Mouse (Mus musculus) MEL (cell line): ENCODE data around the gene Arhgap42. TPM values are rescaled to one million over a fixed set of nuclear protein-coding genes. Genes with fewer than 3 reads are reported as not detected.

Experiments used
- DNase-seq: peaks from one replicate; pipeline ENCODE4 v3.0.0; 2011; ENCODE audit warnings: low read depth, low spot score
- H3K27ac ChIP-seq: 2 replicates; pipeline ENCODE4 v1.5.1; 2012; ENCODE audit warnings: low read depth, mild to moderate bottlenecking, control low read depth, low read length, moderate library complexity; ENCODE audit not compliant: control insufficient read depth
- H3K27me3 ChIP-seq, 2 experiments: fragments of 150-350 bp in 1 of 2; sonication (generic) in 1 of 2; 2 replicates each; pipeline ENCODE4 v1.6.1; 2012; ENCODE audit warnings: low read length in 2 of 2, mild to moderate bottlenecking in 2 of 2, improper control_type of control experiment in 1 of 2, moderate library complexity in 1 of 2; ENCODE audit not compliant: insufficient read depth in 2 of 2, control insufficient read depth in 1 of 2
- H3K36me3 ChIP-seq, 2 experiments: 2 replicates each; pipeline ENCODE4 v1.6.1; 2012 to 2014; ENCODE audit warnings: low read length in 2 of 2, improper control_type of control experiment in 1 of 2, inconsistent platforms in 1 of 2, mild to moderate bottlenecking in 1 of 2; ENCODE audit not compliant: insufficient read depth in 2 of 2, control insufficient read depth in 1 of 2
- H3K4me1 ChIP-seq, 2 experiments: fragments of 150-350 bp in 1 of 2; sonication (generic) in 1 of 2; 2 replicates each; pipeline ENCODE4 v1.6.1; 2012; ENCODE audit warnings: low read length in 2 of 2, improper control_type of control experiment in 1 of 2, mild to moderate bottlenecking in 1 of 2; ENCODE audit not compliant: insufficient read depth in 2 of 2, control insufficient read depth in 1 of 2
- H3K4me3 ChIP-seq, 2 experiments: fragments of 150-350 bp in 1 of 2; sonication (generic) in 1 of 2; 2 replicates each; pipeline ENCODE4 v1.5.1; 2012; ENCODE audit warnings: low read depth in 2 of 2, low read length in 2 of 2, mild to moderate bottlenecking in 2 of 2, moderate library complexity in 2 of 2, control low read depth in 1 of 2, improper control_type of control experiment in 1 of 2; ENCODE audit not compliant: control insufficient read depth in 1 of 2, insufficient read depth in 1 of 2
- H3K79me2 ChIP-seq: 2 replicates; pipeline ENCODE4 v1.6.1; 2012; ENCODE audit warnings: mild to moderate bottlenecking, low read length, moderate library complexity; ENCODE audit not compliant: control insufficient read depth, poor library complexity, insufficient read depth
- H3K9ac ChIP-seq: 2 replicates; pipeline ENCODE4 v1.6.1; 2012; ENCODE audit warnings: low read depth, mild to moderate bottlenecking, control low read depth, low read length, moderate library complexity; ENCODE audit not compliant: control insufficient read depth, poor library complexity, severe bottlenecking
- H3K9me3 ChIP-seq: fragments of 150-350 bp; sonication (generic); replicated peaks from 2 replicates; pipeline ENCODE4 v1.6.1; 2012; ENCODE audit warnings: mild to moderate bottlenecking, low read length, improper control_type of control experiment, moderate library complexity; ENCODE audit not compliant: insufficient read depth
- BHLHE40 ChIP-seq: IDR thresholded peaks from 2 replicates; pipeline ENCODE4 v1.6.1; 2012; ENCODE audit warnings: low read depth, mild to moderate bottlenecking, inconsistent platforms, low read length, improper control_type of control experiment, borderline replicate concordance
- CHD1 ChIP-seq: IDR thresholded peaks from 2 replicates; pipeline ENCODE4 v1.6.1; 2012; ENCODE audit warnings: low read depth, mild to moderate bottlenecking, inconsistent platforms, low read length, improper control_type of control experiment
- CHD2 ChIP-seq: IDR thresholded peaks from 2 replicates; pipeline ENCODE4 v1.6.1; 2011; ENCODE audit warnings: low read length, improper control_type of control experiment
- CTCF ChIP-seq, 3 experiments: IDR thresholded peaks in 2 of 3; conservative IDR thresholded peaks in 1 of 3; 2 replicates each; pipeline ENCODE4 v1.5.1; 2011 to 2012; ENCODE audit warnings: low read length in 3 of 3, low read depth in 2 of 3, mild to moderate bottlenecking in 2 of 3, improper control_type of control experiment in 1 of 3, inconsistent platforms in 1 of 3, mixed read lengths in 1 of 3, moderate library complexity in 1 of 3; ENCODE audit not compliant: control insufficient read depth in 1 of 3, insufficient read depth in 1 of 3, poor library complexity in 1 of 3, severe bottlenecking in 1 of 3
- E2F4 ChIP-seq: IDR thresholded peaks from 2 replicates; pipeline ENCODE4 v1.6.1; 2011; ENCODE audit warnings: low read depth, low read length, improper control_type of control experiment, borderline replicate concordance
- ETS1 ChIP-seq: IDR thresholded peaks from 2 replicates; pipeline ENCODE4 v1.6.1; 2012; ENCODE audit warnings: low read depth, mild to moderate bottlenecking, inconsistent platforms, low read length, improper control_type of control experiment, moderate library complexity
- GABPA ChIP-seq: IDR thresholded peaks from 2 replicates; pipeline ENCODE4 v1.6.1; 2012; ENCODE audit warnings: low read depth, mild to moderate bottlenecking, inconsistent platforms, low read length, improper control_type of control experiment, moderate library complexity
- MAX ChIP-seq: IDR thresholded peaks from 2 replicates; pipeline ENCODE4 v1.6.1; 2011; ENCODE audit warnings: low read length, improper control_type of control experiment
- MEF2A ChIP-seq: IDR thresholded peaks from 2 replicates; pipeline ENCODE4 v1.6.1; 2014; ENCODE audit warnings: low read depth, mild to moderate bottlenecking, inconsistent platforms, low read length, improper control_type of control experiment; ENCODE audit not compliant: poor library complexity, insufficient replicate concordance, severe bottlenecking; ENCODE audit errors: extremely low read depth
- MYB ChIP-seq: IDR thresholded peaks from 2 replicates; pipeline ENCODE4 v1.6.1; 2011; ENCODE audit warnings: mild to moderate bottlenecking, low read depth, low read length, improper control_type of control experiment
- POLR2A ChIP-seq, 2 experiments: IDR thresholded peaks; 2 replicates each; pipeline ENCODE4 v1.6.1; 2011 to 2012; ENCODE audit warnings: low read length in 2 of 2, mild to moderate bottlenecking in 2 of 2, control low read depth in 1 of 2, improper control_type of control experiment in 1 of 2, low read depth in 1 of 2, moderate library complexity in 1 of 2; ENCODE audit not compliant: control insufficient read depth in 1 of 2, insufficient read depth in 1 of 2, poor library complexity in 1 of 2
- POLR2AphosphoS2 ChIP-seq: IDR thresholded peaks from 2 replicates; pipeline ENCODE4 v1.6.1; 2011; ENCODE audit warnings: low read length, improper control_type of control experiment
- RCOR1 ChIP-seq: IDR thresholded peaks from 2 replicates; pipeline ENCODE4 v1.6.1; 2012; ENCODE audit warnings: low read depth, mild to moderate bottlenecking, inconsistent platforms, low read length, improper control_type of control experiment
- SMC3 ChIP-seq: IDR thresholded peaks from 2 replicates; pipeline ENCODE4 v1.6.1; 2011; ENCODE audit warnings: low read depth, low read length, improper control_type of control experiment
- TAL1 ChIP-seq: IDR thresholded peaks from 2 replicates; pipeline ENCODE4 v1.6.1; 2012; ENCODE audit warnings: mild to moderate bottlenecking, inconsistent platforms, low read length, moderate library complexity, mixed read lengths
- TBP ChIP-seq: IDR thresholded peaks from 2 replicates; pipeline ENCODE4 v1.8.0; 2011; ENCODE audit warnings: low read depth, low read length, improper control_type of control experiment
- TCF12 ChIP-seq: IDR thresholded peaks from 2 replicates; pipeline ENCODE4 v1.6.1; 2014; ENCODE audit warnings: low read depth, mild to moderate bottlenecking, inconsistent platforms, low read length, improper control_type of control experiment, moderate library complexity
- UBTF ChIP-seq: IDR thresholded peaks from 2 replicates; pipeline ENCODE4 v1.6.1; 2012; ENCODE audit warnings: low read depth, mild to moderate bottlenecking, inconsistent platforms, low read length, improper control_type of control experiment, moderate library complexity, borderline replicate concordance; ENCODE audit not compliant: insufficient read depth
- USF1 ChIP-seq: IDR thresholded peaks from 2 replicates; pipeline ENCODE4 v1.6.1; 2014; ENCODE audit warnings: low read depth, mild to moderate bottlenecking, inconsistent platforms, low read length, improper control_type of control experiment, moderate library complexity
- ZKSCAN1 ChIP-seq: IDR thresholded peaks from 2 replicates; pipeline ENCODE4 v1.6.1; 2012; ENCODE audit warnings: low read depth, mild to moderate bottlenecking, inconsistent platforms, low read length, improper control_type of control experiment, moderate library complexity
- ZMIZ1 ChIP-seq: IDR thresholded peaks from 2 replicates; pipeline ENCODE4 v1.6.1; 2012; ENCODE audit warnings: low read depth, mild to moderate bottlenecking, inconsistent platforms, low read length, improper control_type of control experiment, moderate library complexity
- ZNF384 ChIP-seq: IDR thresholded peaks from 2 replicates; pipeline ENCODE4 v1.6.1; 2012; ENCODE audit warnings: low read depth, mild to moderate bottlenecking, inconsistent platforms, low read length, improper control_type of control experiment
- polyA plus RNA-seq, 2 experiments: library from polyadenylated mRNA; stranded (reverse) in 1 of 2; unstranded in 1 of 2; fragments of >175 nt in 1 of 2; fragments of >200 nt in 1 of 2; gene quantifications; 2 replicates each; pipeline versions ENCODE4 v1.2.1 to v1.2.4; 2012; ENCODE audit warnings: low replicate concordance in 2 of 2, low read depth in 1 of 2; ENCODE audit not compliant: insufficient read length in 2 of 2, insufficient read depth in 1 of 2, missing spikeins in 1 of 2
- total RNA-seq: library from RNA; depleted of rRNA; stranded (reverse); fragments of 300-350 nt; gene quantifications from 2 replicates; pipeline ENCODE4 v1.2.3, GENCODE M21; 2012

Arhgap42 gene
- total and polyA plus RNA-seq, 3 experiments, result not detected

GRCm38 (mm10) chr9:9127041-9127755 is 111.7 kb downstream of the Arhgap42 start:
- Histone ChIP-seq H3K4me1 (no peaks in the 10 kb centered on the region), H3K9me3 (no peaks in the 10 kb centered on the region), H3K4me3 (no peak overlapping the region)
- TF ChIP-seq ZNF384, result no peak
- no peak for TF ChIP-seq POLR2A (IDR thresholded peaks at IDR 0.05; ENCODE audit: control insufficient read depth in 1 of 2, insufficient read depth in 1 of 2, low read depth in 1 of 2, low read length in 2 of 2, poor library complexity in 1 of 2)
- no peak for TF ChIP-seq MEF2A
- TF ChIP-seq, all 39 proteins: peak for 0
- Histone ChIP-seq H3K36me3 (no peaks in the 10 kb centered on the region), H3K79me2 (no peaks in the 10 kb centered on the region), H3K9ac (no peak overlapping the region), H3K27ac (no peak overlapping the region), H3K27me3 (no peaks in the 10 kb centered on the region)
- DNase-seq, result no peak

DNA sequence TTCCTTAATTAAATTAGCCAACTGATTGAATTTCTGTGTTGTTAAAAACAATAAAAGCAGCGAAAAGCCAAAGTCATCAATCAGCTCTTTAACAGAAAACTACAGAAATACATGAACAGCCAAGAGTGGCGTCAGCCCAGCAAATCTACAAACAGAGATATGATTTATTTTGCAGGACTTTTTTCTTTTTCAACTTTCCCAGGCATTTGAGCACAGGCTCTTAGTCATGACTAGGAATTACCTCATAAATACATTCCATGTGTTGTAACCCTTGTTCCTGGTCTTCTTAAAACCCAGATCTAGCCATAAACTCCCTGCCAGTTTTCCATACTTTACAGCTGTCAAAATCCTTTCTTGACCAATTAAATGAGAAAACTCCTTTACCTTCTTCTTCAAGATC is 114.7 kb downstream of the Arhgap42 start:
- Histone ChIP-seq H3K27me3 (no peaks in the 10 kb centered on the region), H3K4me1 (no peaks in the 10 kb centered on the region), H3K36me3 (no peaks in the 10 kb centered on the region), H3K79me2 (no peaks in the 10 kb centered on the region), H3K27ac (no peak overlapping the region), H3K4me3 (no peak overlapping the region), H3K9ac (no peak overlapping the region), H3K9me3 (no peaks in the 10 kb centered on the region)
- DNase-seq, result no peak
- TF ChIP-seq POLR2AphosphoS2, result no peak
- TF ChIP-seq POLR2A (IDR thresholded peaks at IDR 0.05; ENCODE audit: control insufficient read depth in 1 of 2, insufficient read depth in 1 of 2, low read depth in 1 of 2, low read length in 2 of 2, poor library complexity in 1 of 2), result no peak
- TF ChIP-seq ETS1, result no peak
- TF ChIP-seq MEF2A, result no peak
- no peak for TF ChIP-seq TCF12
- no peak for TF ChIP-seq ZNF384
- TF ChIP-seq MYB, result no peak
- TF ChIP-seq SMC3, result no peak

DNA sequence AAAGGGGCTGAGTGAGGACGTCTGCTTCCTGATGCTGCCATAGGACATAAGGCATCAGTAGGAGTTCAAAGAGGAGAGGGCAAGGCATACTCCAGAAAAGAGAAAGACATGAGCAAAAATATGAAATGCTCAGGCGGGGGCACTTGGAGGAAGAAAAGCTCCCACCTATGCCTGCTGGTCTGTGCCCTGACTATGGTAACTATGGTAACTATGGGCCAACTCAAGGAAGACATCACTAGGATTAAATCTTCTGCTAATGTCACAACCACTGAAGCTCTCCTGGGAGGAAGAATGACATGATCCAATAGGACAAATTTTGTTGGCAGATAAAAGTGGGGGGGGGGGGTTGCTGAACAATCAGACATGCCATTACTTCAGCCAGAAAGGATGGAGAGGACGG is 124.6 kb downstream of the Arhgap42 start:
- no peaks in the 10 kb centered on the region for H3K36me3 ChIP-seq
- H3K9me3 ChIP-seq, result no peaks in the 10 kb centered on the region
- TF ChIP-seq UBTF, result no peak
- no peak for TF ChIP-seq ZMIZ1
- TF ChIP-seq GABPA, result no peak
- no peak for TF ChIP-seq USF1
- TF ChIP-seq CHD2, result no peak
- no peak for TF ChIP-seq MAX
- TF ChIP-seq CHD1, result no peak
- TF ChIP-seq E2F4, result no peak
- TF ChIP-seq SMC3, result no peak
- TF ChIP-seq ZNF384, result no peak
- TF ChIP-seq RCOR1, result no peak
- no peak for TF ChIP-seq TAL1
- TF ChIP-seq BHLHE40, result no peak
- TF ChIP-seq TBP, result no peak
- no peak for TF ChIP-seq TCF12
- TF ChIP-seq POLR2A (IDR thresholded peaks at IDR 0.05; ENCODE audit: control insufficient read depth in 1 of 2, insufficient read depth in 1 of 2, low read depth in 1 of 2, low read length in 2 of 2, poor library complexity in 1 of 2), result no peak
- TF ChIP-seq ZKSCAN1, result no peak
- no peak for TF ChIP-seq MYB
- TF ChIP-seq CTCF (IDR thresholded peaks at IDR 0.05 in 2 of 3, conservative IDR thresholded peaks at IDR 0.05 in 1 of 3; ENCODE audit: control insufficient read depth in 1 of 3, insufficient read depth in 1 of 3, low read depth in 2 of 3, low read length in 3 of 3, poor library complexity in 1 of 3, severe bottlenecking in 1 of 3), result no peak
- DNase-seq, result no peak
- no peaks in the 10 kb centered on the region for H3K27me3 ChIP-seq
- H3K27ac ChIP-seq, result no peak overlapping the region
- H3K4me3 ChIP-seq, result no peak overlapping the region
- H3K9ac ChIP-seq, result no peak overlapping the region
- no peaks in the 10 kb centered on the region for H3K4me1 ChIP-seq
- H3K79me2 ChIP-seq, result no peaks in the 10 kb centered on the region
